Mouse (Mus musculus) brain, embryonic 14.5 days (tissue): Measurements from ENCODE around the gene Sod1.

Experiments used
- CTCF ChIP-seq: fragments of 200-500 bp; IDR thresholded peaks from 2 replicates; pipeline ENCODE4 v1.5.1; 2012; ENCODE audit warnings: inconsistent platforms, mild to moderate bottlenecking, moderate library complexity, borderline replicate concordance; ENCODE audit not compliant: insufficient read depth, insufficient read length; ENCODE audit errors: extremely low read depth
- POLR2A ChIP-seq: fragments of 200-500 bp; IDR thresholded peaks from 2 replicates; pipeline ENCODE4 v1.6.1; 2012; ENCODE audit warnings: mild to moderate bottlenecking, inconsistent platforms, borderline replicate concordance; ENCODE audit not compliant: poor library complexity, insufficient read depth, insufficient read length, severe bottlenecking; ENCODE audit errors: extremely low read depth

GRCm38 (mm10) chr16:90193719-90194118 is 26.8 kb upstream of the Sod1 start:
- TF ChIP-seq POLR2A (no peak), CTCF (no peak)
